Mouse (Mus musculus): ENCODE measurements around the gene Ctc1.
"Not testable (repeated sequence)": the region's sequence is repeated elsewhere in the genome, so short reads cannot be mapped to it uniquely, and the experiment has no call there.

Ctc1 gene

DNA sequence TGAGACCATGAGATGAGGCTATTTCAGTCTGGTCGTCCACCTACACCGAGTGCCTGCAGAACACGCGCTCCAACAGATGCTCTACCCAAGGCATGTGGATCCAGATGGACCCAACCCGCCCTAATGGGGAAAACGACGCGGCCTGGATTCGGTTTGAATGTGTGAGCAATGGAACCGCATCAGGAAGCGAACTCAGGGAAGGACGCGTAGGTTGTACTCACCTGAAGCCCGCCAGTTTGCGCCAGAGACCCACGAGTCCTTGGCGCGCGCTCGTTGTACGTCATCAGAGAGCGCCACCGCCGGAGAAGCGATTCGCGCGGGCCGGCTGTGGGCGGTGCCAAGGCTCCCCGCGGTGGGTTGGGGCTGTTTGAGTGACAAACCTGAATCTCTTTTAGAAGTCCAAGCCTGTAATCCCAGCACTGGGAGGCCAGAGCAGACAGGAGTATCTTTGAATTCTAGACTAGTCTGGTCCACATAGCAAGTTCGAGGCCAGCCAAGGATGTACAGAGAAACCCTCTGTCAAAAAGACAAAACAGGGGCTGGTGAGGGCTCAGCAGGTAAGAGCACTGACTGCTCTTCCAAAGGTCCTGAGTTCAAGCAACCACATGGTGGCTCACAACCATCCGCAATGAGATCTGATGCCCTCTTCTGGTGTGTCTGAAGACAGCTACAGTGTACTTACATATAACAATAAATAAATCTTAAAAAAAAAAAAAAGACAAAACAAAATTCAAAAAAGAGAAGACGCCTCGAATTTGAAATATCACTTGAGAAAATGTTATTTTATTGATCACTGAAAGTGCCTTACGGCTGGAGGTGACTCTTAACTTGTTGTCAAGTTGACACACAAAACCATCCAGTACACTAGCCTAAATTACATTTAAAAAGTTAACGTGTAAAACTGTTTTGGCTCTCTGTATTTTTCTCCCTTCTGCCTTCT, 7.3 kb upstream of the Ctc1 start, which contains the start of gene Pfas:
Gene Pfas, minus strand, starts transcription at position 279 of the 940 bp plus-strand sequence.
- DNase-seq (ENCODE audit: low spot score) = peak; percentile 95

DNA sequence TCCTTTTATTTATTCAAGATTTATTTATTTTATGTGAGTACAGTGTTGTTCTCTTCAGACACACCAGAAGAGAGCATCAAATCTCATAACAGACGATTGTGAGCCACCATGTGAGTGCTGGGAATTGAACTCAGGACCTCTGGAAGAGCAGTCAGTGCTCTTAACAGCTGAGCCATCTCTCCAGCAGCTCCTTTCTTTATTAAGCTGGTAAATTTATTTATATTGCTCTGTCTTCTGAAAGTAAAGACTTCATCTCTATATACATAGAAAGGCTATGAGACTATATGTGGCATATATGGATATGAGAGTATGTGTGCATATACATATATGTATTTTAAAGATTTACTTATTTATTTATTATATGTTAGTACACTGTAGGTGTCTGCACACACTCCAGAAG, 6.2 kb upstream of the Ctc1 start:
- no peak for DNase-seq (ENCODE audit: low spot score)

DNA sequence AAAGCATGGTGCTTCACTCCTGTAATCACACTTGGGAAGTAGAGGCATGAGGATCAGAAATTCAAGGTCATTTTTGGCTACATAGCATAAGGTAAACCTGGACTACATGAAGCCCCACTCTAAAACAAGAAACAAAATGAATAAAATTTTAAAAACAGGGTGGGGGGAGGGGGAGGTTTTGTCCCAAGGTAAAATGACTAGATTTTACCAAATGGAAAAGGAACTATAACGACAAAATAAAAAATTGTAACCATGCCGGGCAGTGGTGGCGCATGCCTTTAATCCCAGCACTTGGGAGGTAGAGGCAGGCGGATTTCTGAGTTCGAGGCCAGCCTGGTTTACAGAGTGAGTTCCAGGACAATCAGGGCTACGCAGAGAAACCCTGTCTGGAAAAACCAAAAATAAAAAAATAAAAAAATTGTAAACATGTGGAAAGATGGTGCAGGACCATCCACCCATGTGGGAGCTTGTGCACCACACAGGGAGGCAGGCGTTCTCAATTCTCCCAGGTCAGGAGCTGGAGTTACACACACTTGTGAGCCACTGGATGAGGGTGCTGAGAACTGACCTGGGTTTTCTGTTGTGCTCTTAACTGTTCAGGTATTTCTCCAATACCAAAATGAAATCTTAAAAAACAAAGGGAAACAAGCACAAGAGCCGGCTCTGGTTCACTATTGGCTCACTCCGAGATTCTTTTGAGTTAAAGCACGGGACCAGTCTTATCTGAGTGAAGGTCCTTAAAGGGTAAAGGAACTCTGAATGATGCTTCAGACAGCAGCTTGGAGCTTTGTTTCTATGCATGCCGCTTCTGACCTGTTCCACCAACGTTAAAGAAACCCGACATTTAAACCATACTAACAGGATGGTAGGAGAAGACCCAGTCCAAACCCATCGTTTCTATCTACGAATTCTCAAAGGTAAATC, 5.0 kb upstream of the Ctc1 start:
- no peak for DNase-seq (ENCODE audit: low spot score)

DNA sequence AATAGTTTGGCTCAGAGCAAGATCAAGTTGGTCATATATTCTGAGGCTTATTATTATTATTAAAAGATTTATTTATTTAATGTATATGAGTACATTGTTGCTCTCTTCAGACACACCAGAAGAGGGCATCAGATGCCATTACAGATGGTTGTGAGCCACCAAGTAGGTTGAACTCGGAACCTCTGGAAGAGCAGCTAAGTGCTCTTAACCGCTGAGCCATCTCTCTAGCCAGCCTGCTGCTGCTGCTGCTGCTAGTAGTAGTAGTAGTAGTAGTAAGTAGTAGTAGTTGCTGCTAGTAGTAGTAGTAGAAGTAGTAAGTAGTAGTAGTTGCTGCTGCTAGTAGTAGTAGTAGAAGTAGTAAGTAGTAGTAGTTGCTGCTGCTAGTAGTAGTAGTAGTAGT, 4.3 kb upstream of the Ctc1 start:
- not testable (repeated sequence) for DNase-seq (ENCODE audit: low spot score)

DNA sequence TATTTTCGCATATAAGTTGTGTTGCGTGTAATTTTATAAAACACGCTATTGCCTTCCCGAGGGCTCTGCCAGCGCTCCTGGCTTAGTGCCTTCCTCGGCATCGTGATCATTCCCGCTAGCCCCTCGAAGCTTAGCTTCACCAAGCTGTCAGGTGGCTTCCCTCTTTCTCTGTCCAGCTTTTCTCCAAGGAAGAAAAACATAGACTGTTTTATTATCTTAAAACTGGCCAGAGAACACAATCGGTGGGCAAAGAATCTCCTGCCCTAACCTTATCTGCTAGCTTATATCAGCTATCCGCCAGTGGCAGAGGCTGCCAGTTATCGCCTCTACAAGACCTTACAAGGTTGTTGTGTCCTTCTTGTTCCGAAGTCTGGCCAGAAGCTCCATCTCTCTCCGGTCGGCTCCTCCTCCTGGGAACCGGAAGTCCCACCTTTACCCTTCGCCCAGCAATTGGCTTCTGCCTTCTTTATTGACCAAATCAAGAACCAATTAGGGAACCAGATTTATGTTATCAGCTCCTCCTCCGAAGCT, 3.6 kb upstream of the Ctc1 start:
- peak; percentile 91 for DNase-seq (ENCODE audit: low spot score)

DNA sequence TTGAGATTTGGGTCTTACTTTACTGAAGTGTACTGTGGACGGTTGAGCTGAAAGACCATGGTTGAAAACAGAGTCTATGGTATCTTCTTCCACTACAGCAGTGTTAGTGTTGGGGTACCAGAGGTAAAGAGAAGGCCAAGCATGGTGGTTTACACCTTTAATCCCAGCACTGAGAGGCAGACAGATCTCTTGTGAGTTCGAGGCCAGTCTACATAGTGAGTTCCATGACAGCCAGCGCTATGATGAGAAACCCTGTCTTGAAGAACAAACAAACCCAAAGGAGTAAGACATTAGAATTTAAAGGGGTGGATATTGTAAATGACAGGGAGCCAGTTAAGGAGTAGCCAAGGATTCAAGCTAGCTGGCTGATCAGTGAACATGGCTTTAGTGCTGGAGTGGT, 1.0 kb downstream of the Ctc1 start:
- no peak for DNase-seq (ENCODE audit: low spot score)

DNA sequence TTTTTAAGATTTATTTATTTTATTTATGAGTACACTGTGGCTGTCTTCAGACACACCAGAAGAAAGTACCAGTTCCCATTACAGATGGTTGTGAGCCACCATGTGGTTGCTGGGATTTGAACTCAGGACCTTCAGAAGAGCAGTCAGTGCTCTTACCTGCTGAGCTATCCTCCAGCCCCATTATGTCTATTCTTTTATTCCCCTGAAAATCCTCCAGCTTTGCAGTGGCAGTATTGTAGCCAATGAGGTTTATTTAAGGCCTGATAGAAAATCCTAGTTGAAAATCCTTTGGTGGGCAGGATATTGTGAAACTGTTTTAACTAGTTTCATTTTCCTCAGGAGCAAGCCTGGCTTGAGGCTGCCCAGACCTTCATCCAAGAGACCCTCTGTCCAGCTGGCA, 5.0 kb downstream of the Ctc1 start:
- DNase-seq (ENCODE audit: low spot score) = no peak

DNA sequence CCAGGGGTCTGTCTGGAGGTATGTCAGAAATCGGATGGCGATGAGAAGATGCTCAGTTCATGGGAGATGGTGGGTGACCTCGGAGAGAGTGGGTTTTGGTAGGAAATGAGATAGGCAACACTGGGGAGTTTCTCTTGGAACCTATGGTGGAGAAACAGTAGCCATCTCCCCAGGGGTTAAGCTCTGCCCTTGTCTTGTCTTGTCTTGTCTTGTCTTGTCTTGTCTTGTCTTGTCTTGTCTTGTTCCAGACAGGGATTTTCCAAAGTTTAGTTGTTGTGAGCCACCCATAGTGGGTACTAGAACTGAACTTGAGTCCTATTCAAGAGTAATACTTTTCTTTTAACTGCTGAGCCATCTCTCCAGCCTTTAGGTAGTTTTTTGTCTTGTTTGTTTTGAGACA, 10.9 kb downstream of the Ctc1 start:
- DNase-seq (ENCODE audit: low spot score) = no peak

DNA sequence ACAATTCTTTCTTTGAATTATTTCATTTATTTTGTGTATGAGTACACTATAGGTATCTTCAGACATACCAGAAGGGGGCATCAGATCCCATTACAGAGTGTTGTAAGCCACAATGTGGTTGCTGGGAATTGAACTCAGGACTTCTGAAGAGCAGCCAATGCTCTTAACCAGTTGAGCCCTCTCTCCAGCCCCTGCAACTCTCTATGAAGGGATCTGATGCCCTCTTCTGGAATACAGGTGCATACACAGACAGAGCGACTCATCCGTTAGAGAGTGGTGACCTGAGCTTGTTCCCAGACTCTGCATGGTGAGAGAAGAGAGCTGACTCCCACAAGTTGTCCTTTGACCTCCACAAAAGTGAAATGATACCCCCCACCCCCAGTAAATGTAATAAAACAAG, 13.1 kb downstream of the Ctc1 start:
- DNase-seq (ENCODE audit: low spot score) = no peak

DNA sequence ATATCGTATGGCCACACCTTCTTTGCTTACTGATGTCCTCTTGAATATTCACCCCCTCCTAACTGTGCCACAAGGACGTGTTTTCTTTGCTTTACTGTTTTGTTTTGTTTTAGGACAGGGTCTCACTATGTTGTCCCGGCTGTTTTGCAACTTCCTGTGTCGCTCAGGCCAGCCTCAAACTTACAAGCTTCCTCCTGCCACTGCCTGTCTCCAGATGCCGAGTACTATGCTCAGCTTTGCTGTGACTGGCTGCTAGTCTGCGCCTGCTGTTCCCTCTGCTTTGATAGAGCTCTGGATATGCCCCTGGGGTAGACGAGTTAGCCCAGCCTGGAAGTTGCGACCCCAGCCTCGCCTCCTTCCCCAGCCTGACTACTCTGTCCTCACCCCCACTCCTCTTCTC, 17.8 kb downstream of the Ctc1 start:
- no peak for DNase-seq (ENCODE audit: low spot score)

DNA sequence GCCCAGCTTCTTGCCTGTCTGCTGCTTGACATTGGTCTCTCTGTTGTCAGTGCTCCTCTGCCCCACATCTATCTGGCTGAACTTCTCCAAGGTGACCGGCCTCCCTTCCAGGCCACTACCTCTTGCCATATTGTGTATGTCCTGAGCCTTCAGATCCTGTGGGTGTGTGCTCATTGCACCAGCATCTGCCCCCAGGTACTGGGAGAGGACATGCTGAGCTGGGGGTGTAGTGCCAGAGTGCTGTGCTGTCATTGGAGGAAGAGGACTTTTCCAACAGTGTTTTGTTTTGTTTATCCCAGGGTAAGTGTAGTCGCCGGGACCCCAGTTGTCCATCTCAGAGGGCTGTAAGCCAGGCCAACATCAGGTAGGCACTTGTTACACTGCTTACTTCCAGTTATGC, 18.9 kb downstream of the Ctc1 start:
- no peak for DNase-seq (ENCODE audit: low spot score)

DNA sequence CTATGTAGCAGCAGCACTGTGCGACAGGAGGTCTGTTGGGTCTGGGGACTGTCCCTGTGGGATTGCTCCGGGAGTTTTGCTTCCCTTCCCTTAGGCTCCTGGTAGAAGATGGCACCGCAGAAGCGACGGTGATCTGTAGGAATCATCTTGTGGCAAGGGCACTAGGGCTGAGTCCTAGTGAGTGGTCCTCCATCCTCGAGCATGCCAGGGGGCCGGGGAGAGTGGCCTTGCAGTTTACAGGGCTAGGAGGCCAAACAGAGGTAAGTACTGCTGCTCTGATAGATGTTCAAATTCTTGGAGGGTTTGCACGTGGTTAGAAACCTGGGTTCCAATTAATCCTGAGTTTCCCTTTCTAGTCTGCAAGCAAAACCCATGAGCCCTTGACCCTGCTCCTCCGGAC, 19.7 kb downstream of the Ctc1 start:
- no peak for DNase-seq (ENCODE audit: low spot score)

DNA sequence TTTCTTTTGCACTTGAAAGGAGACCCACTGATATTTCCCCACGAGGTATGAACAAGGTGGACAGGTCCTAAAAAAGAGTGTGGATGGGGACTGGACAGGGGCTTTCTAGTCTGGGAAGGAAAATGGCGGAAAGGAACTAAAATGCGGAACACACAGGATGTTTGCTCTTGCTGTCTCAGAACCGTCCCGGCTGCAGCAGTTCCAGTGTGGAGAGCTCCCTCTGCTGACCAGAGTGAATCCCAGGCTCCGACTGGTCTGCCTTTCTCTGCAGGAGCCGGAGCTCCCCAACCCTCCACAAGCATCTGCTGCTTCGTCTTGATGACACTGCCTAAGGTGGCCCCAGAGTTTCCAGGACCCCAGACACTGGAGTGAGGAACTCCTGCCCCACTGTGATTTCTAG, 20.1 kb downstream of the Ctc1 start:
- peak; percentile 76 for DNase-seq (ENCODE audit: low spot score)

DNA sequence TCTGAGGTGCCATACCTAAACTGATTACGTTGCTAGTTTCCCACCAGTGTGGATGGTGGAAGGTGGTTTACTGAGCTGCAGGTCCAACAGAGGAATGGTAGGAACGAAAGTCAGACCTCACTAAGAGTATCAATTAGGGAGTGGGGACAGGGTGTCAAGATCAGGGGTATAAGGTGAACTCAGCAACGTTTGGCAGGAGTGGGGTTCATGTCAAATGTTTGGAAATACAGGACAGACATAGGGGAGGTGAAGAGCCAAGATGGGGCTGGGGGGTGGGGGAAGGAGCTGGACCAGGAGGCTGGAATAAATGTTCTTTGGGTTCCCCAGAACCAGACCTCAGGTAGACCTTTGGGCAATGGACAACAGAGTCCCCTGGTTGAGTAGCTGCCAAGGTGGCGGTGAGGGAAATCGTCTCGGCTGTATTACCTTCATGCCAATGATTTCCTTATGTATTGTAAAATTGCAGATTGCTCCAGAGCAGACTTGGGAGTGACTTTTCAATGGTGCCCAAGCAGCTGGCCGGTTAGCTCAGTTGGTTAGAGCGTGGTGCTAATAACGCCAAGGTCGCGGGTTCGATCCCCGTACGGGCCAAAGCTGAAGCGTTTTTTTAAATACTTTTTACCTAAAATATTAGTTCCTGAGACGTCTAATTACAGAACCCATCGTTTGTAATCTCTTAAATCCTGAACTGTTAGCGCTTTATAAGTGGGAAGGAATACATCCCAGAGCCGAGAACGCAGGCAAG, 20.9 kb downstream of the Ctc1 start:
- DNase-seq (ENCODE audit: low spot score) = peak; percentile 79

DNA sequence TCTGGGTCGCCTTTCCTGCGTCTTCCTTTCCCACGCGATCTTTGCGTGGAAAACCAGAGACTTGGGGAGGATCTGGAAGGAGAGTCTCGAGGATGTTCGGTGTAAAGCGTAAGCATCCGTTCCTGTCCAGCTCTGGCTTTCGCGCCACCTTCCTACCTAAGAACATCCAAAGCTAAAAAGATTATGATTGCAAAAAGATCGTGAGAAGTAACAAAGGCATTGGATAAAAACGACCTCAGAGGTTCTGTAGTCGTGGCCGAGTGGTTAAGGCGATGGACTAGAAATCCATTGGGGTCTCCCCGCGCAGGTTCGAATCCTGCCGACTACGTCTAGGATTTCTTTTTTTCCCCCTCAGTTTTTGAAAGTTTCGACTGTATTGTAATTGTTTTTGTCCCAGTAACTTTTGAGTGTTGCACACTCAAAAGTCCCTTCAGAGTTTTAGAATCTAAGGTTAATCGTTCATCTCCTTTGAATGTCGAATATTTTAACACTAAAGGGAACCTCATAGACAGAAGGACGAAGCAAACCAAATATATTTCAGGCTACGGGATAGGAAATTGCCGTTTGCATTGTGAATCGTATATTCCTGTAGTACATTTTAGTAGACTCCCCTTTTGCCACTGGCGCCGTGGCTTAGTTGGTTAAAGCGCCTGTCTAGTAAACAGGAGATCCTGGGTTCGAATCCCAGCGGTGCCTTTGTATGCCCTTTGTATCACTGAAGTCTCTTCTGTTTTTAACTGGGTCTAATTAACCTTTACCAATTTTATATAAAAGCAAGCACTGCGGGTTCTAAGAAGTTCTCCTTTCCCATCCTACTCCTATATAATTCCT, 21.7 kb downstream of the Ctc1 start:
- peak; percentile 78 for DNase-seq (ENCODE audit: low spot score)

DNA sequence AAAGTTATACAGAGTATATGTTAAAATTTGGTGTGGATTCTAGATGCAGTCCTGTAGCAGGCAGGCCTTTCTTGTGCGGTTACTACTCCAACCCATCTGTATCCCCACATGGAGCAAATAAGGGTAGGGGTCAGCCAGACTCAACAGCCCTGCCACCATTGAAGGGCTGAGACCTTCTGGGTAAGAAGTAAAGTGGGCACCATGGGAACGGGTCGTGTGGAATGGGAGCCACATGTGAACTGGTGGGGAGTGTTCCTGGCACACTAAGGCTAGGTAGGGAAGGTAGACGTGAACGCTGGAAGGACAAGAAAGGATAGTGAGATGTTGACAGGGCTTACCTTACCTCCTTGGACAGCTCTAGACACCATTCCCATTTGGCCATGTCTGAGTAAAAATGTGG, 22.5 kb downstream of the Ctc1 start:
- no peak for DNase-seq (ENCODE audit: low spot score)

DNA sequence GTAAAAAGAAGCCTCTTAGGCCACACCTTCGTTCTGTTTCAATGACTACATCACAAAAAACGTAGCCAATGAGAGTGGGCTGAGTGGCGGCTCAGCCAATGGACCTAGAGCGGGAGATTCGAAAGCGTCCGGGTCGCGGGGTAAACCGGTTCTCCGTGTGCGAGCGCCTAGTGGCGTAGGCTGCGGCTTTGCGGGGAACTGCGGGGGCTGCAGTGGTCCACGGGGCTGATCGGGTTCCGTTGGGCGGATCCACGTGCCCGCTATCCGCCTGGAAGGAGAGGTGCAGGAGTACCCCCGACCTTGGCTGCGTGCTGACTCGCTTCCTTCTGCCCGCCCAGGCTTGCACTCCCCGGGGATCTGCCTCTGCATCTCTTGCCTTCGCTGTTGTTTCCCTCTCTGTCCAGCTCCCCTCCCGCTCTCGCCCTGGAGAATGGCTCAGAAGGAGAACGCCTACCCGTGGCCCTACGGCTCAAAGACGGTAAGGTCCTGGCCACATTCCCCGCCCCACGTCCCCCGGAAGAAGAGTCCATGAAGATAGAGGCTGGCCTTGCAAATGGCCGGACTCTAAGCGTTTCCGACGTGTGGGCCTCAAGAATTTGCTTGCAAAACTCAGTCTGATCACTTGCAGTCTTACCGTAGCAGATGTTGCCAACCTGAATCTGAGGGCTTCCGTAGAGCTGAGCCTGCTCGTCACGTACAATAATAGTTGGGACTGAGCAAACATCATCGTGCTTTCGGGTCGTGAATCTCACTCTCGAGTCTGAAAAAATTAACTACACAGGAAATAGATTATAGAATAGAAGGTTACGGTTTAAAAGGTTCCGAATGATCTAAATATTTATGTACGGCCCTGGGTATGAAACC, 30.1 kb downstream of the Ctc1 start, which contains the start of gene Aurkb:
Gene Aurkb, plus strand, starts transcription at position 117 of the 864 bp plus-strand sequence.
- peak; percentile 87 for DNase-seq (ENCODE audit: low spot score)

DNA sequence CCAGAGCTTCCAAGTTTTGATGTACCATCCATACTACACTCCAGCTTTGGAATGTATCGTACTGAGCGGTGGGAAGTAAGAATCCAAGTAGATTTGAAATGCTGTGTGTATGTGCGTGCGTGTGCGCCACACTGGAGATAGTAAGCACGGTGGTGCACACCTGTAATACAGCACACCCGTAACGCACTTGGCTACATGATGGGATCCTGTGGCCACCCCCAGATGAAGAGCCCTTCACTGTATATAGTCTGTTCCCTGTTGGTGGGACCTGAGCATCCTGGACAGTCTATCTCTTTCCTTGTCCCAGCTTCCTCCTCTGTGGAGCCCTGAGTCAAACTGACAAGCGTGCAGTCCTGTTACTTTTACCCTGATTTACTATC, 30.7 kb downstream of the Ctc1 start:
- DNase-seq (ENCODE audit: low spot score) = no peak

DNA sequence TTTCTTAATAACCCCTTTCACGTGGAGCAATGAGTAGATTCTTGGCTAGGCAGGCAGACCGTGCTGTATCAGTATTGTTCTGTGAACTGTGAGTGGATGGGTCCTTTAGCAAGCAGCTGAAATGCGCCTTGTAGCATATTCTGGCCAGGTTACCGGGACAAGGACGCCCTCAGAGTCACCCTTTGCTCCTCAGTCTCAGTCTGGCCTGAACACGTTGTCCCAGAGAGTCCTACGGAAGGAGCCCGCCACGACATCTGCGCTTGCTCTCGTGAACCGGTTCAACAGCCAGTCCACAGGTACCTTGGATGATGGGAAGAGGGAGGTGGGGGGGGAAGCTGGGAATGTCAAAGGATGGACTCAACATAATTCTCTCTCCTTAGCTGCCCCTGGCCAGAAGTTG, 31.9 kb downstream of the Ctc1 start:
- DNase-seq (ENCODE audit: low spot score) = no peak

DNA sequence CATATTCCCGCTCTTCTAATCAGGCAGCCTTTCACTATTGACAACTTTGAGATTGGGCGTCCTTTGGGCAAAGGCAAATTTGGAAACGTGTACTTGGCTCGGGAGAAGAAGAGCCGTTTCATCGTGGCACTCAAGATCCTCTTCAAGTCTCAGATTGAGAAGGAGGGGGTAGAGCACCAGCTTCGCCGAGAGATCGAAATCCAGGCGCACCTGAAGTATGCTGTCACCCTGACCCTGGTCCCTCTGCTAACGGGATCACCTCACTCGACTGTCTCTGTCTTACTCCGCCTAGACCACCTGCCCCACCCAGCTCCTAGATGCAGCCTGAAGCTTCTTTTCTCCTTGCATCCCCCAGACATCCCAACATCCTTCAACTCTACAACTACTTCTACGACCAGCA, 32.4 kb downstream of the Ctc1 start:
- no peak for DNase-seq (ENCODE audit: low spot score)
